In genomic region chr11:118345693-118346092, GRCm38 (mm10) we compare ENCODE assay signal across 10 mouse cellular contexts. TPM values are rescaled to one million over a fixed set of nuclear protein-coding genes. Genes with fewer than 3 reads are reported as not detected.
DNase-seq lines count a peak whose midpoint lies in the region; ATAC-seq and TF ChIP-seq lines count a peak whose summit lies in the region.
"Had no signal": no experiment of that assay in that cellular context is flagged by ENCODE, and none has a peak within 500 bp of the region (broad histone marks: within the 10 kb centered on the region; RNA-seq: fewer than 3 reads in every experiment).

No protein-coding gene starts in this region.

- H3K4me2 ChIP-seq in heart, postnatal 0 days (ENCODE audit: low read depth, low read length) = no peak overlapping the region
- H3K4me2 ChIP-seq: limb, embryonic 15.5 days had no signal

- H3K9ac ChIP-seq in heart, postnatal 0 days (replicated peaks; ENCODE audit: low read depth, low read length) = no peak overlapping the region
- H3K9ac ChIP-seq: limb, embryonic 15.5 days had no signal

- H3K36me3 ChIP-seq in heart, postnatal 0 days (replicated peaks; ENCODE audit: control insufficient read depth, insufficient read depth, low read length) = no peaks in the 10 kb centered on the region

- no peaks in the 10 kb centered on the region for H3K27me3 ChIP-seq in heart, postnatal 0 days (ENCODE audit: control insufficient read depth, insufficient read depth, low read length)
- H3K27me3 ChIP-seq: limb, embryonic 15.5 days had no signal

- no peak overlapping the region for H3K4me3 ChIP-seq in heart, postnatal 0 days (ENCODE audit: low read depth, low read length)
- H3K4me3 ChIP-seq: limb, embryonic 15.5 days had no signal

- peaks cover 19% of the 10 kb centered on the region for H3K4me1 ChIP-seq in heart, postnatal 0 days (ENCODE audit: control insufficient read depth, insufficient read depth)

- TF ChIP-seq EP300 in heart, postnatal 0 days (IDR thresholded peaks at IDR 0.05; ENCODE audit: low read depth) = no peak

- H3K9me3 ChIP-seq in heart, postnatal 0 days (replicated peaks; ENCODE audit: control insufficient read depth, low read length) = no peaks in the 10 kb centered on the region
- H3K9me3 ChIP-seq: limb, embryonic 15.5 days had no signal

- peak overlapping the region; percentile 32; the same call in 1 of the 2 replicates for H3K27ac ChIP-seq in heart, postnatal 0 days (ENCODE audit: low read depth)
- H3K27ac ChIP-seq: limb, embryonic 15.5 days had no signal

- TF ChIP-seq CTCF in heart, postnatal 0 days (IDR thresholded peaks at IDR 0.05; ENCODE audit: low read depth) = no peak

- DNase-seq in cerebellum, postnatal 4 days (ENCODE audit: low spot score in 2 of 2) = peak; percentile 51 to 82
- DNase-seq in cerebellum, adult 9-11 months = no peak
- peak; percentile 46 to 63 for DNase-seq in layer of hippocampus, postnatal 14 days (ENCODE audit: low spot score in 2 of 2)
- DNase-seq in layer of hippocampus, adult 9-10 months (ENCODE audit: low spot score) = no peak
- peak; percentile 15 for DNase-seq in 416B (ENCODE audit: low read depth)
- no peak for DNase-seq in heart, postnatal 0 days (ENCODE audit: low spot score)
- DNase-seq in thymus, adult 18-20 months = no peak
- DNase-seq: adrenal gland, adult 2 months had no signal

- WGBS in heart, postnatal 0 days = 31% methylated on average over 4 of the region's 4 CpGs

- 0 out of 2 replicates have a peak, but pooled peaks have one; percentile 8 for ATAC-seq in heart, postnatal 0 days (ENCODE audit: insufficient read depth, low read depth)
- ATAC-seq in monocyte, adult 5-6 weeks (replicated peaks; ENCODE audit: insufficient number of reproducible peaks, low FRiP score, low TSS enrichment, poor library complexity, severe bottlenecking) = no peak

RNA-seq across cellular contexts. Expression of gene Cep295nl, which starts 3.4 kb away (rescaled TPM):
- 1 to 10 TPM; 1.0 to 1.6 TPM for total RNA-seq in layer of hippocampus, postnatal 14 days (2021)
- total RNA-seq in heart, postnatal 0 days (2014; rRNA removed; ENCODE audit: low replicate concordance) = not detected in 2 replicates
- 0.19 and 0.31 TPM in 2 replicates for polyA plus RNA-seq in heart, postnatal 0 days (2015; fragmentation: Nextera tagmentation; extraction: Ambion mirVana)
- 1.6 to 2.8 TPM in 2 of 3 replicates, not detected in the other for total RNA-seq in monocyte, adult 5-6 weeks (2017)
- polyA plus RNA-seq: adrenal gland, adult 2 months had no signal

RNA-seq across cellular contexts. Expression of gene Timp2, which starts 9.8 kb away (rescaled TPM):
- total RNA-seq in layer of hippocampus, postnatal 14 days (2021) = 100 to 1,000 TPM; 266 to 270 TPM
- total RNA-seq in heart, postnatal 0 days (2014; rRNA removed; ENCODE audit: low replicate concordance) = 77.5 and 78.5 TPM in 2 replicates
- polyA plus RNA-seq in heart, postnatal 0 days (2015; fragmentation: Nextera tagmentation; extraction: Ambion mirVana) = 61.9 and 65.5 TPM in 2 replicates
- 19.4 to 46.1 TPM (median 27.0 TPM) in 3 replicates for total RNA-seq in monocyte, adult 5-6 weeks (2017)

RNA-seq across cellular contexts. Expression of gene Usp36, which starts 55.6 kb away (rescaled TPM):
- total RNA-seq in layer of hippocampus, postnatal 14 days (2021) = 10 to 100 TPM; 22.9 to 26.0 TPM
- 10.4 and 18.3 TPM in 2 replicates for total RNA-seq in heart, postnatal 0 days (2014; rRNA removed; ENCODE audit: low replicate concordance)
- polyA plus RNA-seq in heart, postnatal 0 days (2015; fragmentation: Nextera tagmentation; extraction: Ambion mirVana) = 5.5 and 6.6 TPM in 2 replicates
- 13.1 to 29.6 TPM (median 14.8 TPM) in 3 replicates for total RNA-seq in monocyte, adult 5-6 weeks (2017)

RNA-seq across cellular contexts. Expression of gene Lgals3bp, which starts 56.2 kb away (rescaled TPM):
- 10 to 100 TPM; 11.1 to 14.4 TPM for total RNA-seq in layer of hippocampus, postnatal 14 days (2021)
- 77.9 and 83.1 TPM in 2 replicates for total RNA-seq in heart, postnatal 0 days (2014; rRNA removed; ENCODE audit: low replicate concordance)
- 27.6 and 28.6 TPM in 2 replicates for polyA plus RNA-seq in heart, postnatal 0 days (2015; fragmentation: Nextera tagmentation; extraction: Ambion mirVana)
- 16.7 to 76.6 TPM (median 44.4 TPM) in 3 replicates for total RNA-seq in monocyte, adult 5-6 weeks (2017)

Comparison
In these comparisons a context has a peak if more than half of its experiments do, and no peak if none do; other contexts are left out.
1. DNase-seq: peak in cerebellum, postnatal 4 days (2 of 2), layer of hippocampus, postnatal 14 days (2 of 2) and 416B (single experiment); none in cerebellum, adult 9-11 months (single experiment), layer of hippocampus, adult 9-10 months (single experiment), heart, postnatal 0 days (single experiment) and thymus, adult 18-20 months (0 of 2).